Mouse (Mus musculus): ENCODE data around the gene Sugt1. TPM values are rescaled to one million over a fixed set of nuclear protein-coding genes. Genes with fewer than 3 reads are reported as not detected.

Gene Sugt1
- total RNA-seq, 2 experiments from 2014 or later = 94.6 to 121 TPM

DNA sequence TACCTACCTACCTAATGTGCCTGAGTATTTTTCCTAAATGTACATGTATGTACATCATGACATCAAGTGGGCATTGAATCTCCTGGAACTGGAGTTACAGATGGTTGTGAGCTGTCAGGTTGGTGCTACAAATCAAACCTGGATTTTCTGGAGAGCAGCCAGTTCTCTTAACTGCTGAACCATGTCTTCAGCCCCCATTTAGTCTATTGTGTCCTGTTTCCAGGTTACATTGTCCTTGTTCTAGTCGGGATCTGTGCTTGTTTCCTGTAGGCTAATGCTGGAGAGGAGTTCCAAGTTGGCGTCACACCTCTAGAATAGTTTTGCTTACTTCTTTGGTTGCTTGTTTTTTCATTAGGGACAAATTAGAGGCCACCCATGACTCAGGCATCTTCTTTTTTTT, 18.4 kb downstream of the Sugt1 start:
- ATAC-seq (replicated peaks; ENCODE audit: low FRiP score, low TSS enrichment, poor library complexity, severe bottlenecking) = no peak

GRCm38 (mm10) chr14:79606392-79606791, 18.9 kb downstream of the Sugt1 start:
- no peak for ATAC-seq (replicated peaks; ENCODE audit: low FRiP score, low TSS enrichment, poor library complexity, severe bottlenecking)

DNA sequence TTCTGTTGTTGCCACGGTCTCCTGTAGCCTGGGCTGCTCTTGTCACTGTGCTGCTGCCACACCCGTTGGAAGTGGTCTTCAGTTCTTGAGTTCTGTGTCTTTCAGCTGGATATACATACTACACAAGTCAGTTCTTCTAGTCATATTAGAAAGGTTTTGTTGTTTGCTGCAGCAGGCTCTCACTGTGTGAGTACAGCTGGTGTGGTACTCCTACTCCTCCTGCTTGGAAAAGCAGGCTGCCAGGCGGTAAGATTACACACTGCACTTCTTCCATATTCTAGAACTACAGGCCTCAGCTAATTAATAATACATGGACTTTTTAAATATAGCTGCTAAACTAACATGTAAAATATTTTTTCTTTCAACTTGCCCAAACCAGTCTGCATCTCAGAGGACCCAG, 19.4 kb downstream of the Sugt1 start:
- no peak for ATAC-seq (replicated peaks; ENCODE audit: low FRiP score, low TSS enrichment, poor library complexity, severe bottlenecking)

DNA sequence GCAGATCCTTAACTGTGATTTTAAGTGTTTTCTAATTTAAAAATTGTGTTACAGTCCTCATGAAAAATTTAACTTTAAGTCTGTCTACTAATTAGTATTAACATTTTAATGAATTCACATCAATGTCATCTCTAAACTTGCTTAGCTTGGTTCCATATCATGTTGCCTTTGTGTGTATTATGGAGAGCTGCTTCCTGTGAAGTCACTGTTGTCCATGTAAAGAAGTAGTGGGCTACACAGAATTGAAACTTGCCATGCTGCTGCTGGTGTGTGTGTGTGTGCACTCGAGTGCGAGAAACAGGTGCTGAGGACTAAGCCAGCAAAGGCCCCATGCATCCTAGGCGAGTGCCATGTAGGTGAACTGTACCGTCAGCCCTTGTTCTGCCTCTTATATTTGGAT, 19.9 kb downstream of the Sugt1 start:
- ATAC-seq (replicated peaks; ENCODE audit: low FRiP score, low TSS enrichment, poor library complexity, severe bottlenecking) = no peak

- ATAC-seq (replicated peaks; ENCODE audit: low FRiP score, low TSS enrichment, poor library complexity, severe bottlenecking) = no peak
These were observed 20.8 kb downstream of the Sugt1 start for GRCm38 (mm10) chr14:79608286-79608685.

DNA sequence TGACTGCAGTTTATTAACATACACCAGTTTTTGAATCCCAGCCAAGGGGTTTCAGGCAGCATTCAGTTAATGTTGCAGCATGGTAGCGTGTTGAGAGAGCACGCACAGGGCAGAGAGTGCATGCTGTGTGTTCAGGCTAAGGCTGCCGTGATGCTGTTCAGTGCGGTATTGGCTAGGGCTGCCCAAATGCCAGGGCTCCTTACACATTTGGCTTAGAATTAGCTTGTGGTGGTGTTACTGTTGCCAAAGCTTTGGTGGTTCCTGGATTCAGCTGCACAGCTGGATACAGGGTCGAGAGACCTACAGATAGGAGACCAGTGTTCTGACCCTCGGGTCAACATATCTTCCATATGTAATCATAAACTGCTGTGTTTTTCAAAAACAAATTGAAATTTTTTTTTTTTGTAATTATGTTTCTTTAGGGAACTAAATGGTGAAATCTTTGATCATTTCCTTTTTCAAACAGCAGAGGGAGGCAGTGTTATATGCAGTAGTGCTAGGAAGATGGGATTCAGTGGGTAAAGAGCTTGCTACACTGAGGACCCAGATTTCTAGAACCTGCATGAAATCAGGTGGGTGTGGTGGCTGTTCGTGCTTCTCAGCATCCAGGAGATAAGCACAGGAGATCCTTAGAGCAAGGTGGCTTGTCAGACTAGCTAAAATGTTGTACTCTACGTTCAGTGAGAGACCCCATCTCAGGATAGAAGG, 29.8 kb downstream of the Sugt1 start:
- no peak for ATAC-seq (replicated peaks; ENCODE audit: low FRiP score, low TSS enrichment, poor library complexity, severe bottlenecking)

GRCm38 (mm10) chr14:79619802-79620201, 32.3 kb downstream of the Sugt1 start:
- no peak for ATAC-seq (replicated peaks; ENCODE audit: low FRiP score, low TSS enrichment, poor library complexity, severe bottlenecking)

DNA sequence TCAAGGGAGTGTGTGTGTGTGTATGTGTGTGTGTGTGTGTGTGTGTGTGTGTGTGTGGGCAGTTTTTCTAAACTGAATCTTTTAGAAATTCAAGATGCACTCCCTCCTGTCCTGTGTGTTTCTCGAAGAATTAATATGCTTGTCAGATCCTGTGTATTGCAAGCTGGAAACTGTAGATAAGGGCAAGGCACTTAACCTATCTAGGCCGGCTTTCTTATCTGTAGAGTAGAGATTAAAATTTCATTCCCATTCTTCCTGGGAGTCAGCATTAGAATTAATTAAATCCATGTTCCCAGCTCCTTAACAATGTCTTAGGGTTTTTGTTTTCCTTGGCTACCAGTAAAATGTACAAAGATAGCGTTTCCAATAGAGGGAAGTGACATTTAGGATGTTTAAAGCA, 33.7 kb downstream of the Sugt1 start:
- ATAC-seq (replicated peaks; ENCODE audit: low FRiP score, low TSS enrichment, poor library complexity, severe bottlenecking) = 0 out of 2 replicates have a peak, but pooled peaks have one; percentile 37

DNA sequence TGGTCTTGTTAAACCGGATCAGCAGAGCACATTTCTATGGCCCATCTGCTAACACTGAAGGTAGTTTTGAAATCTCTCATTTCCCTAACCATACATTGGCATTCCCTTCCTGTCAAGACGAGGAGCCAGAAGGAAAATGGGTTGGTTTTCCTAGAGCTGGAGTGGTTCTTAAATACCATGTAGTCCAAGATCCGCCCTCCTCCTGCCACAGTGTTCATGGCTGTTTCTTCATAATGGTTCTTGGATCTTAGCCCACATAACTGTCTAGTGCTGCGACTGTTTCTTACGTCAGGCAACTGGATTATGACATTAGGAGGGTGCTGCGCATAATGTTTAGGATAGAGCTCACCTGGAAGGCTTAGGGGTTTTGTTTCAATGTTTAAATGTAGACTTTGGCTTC, 44.8 kb downstream of the Sugt1 start:
- ATAC-seq (replicated peaks; ENCODE audit: low FRiP score, low TSS enrichment, poor library complexity, severe bottlenecking) = no peak

- ATAC-seq (replicated peaks; ENCODE audit: low FRiP score, low TSS enrichment, poor library complexity, severe bottlenecking) = no peak
These were observed 45.7 kb downstream of the Sugt1 start for GRCm38 (mm10) chr14:79633196-79633595.

DNA sequence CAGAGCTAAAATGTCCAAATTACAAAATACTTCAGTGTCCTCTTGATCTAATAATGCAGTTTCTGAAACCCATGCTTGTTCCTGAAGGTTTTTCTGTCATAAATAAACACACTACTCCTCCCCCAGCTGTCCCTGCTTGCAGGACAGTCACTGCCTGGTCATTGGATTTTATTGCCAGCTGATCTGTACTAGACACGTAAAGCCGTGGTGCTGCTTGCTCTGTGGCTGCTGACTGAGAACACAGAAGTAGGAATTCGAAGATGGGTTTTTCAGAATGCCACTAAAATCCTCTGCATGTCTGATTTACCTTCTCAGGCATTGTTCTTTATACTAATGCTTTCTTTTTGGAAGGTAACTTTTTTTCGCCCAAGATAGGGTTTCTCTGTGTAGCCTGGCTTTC, 49.3 kb downstream of the Sugt1 start:
- ATAC-seq (replicated peaks; ENCODE audit: low FRiP score, low TSS enrichment, poor library complexity, severe bottlenecking) = no peak

DNA sequence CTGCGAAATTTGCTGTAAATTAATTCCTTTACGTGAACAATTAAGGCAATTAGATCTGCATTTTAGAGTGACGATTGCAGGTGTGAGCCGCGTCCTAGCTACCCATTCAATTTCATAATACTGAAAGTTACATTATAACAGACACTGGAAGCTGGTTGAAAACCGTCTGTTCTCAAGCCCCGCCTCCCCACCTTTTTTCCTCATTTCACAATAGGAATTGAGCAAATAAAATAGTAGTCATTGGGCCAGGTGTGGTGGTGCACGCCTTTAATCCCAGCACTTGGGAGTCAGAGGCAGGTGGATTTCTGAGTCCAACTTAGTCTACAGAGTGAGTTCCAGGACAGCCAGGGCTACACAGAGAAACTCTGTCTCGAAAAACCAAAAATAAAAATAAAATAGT, 54.6 kb downstream of the Sugt1 start:
- no peak for ATAC-seq (replicated peaks; ENCODE audit: low FRiP score, low TSS enrichment, poor library complexity, severe bottlenecking)

- ATAC-seq (replicated peaks; ENCODE audit: low FRiP score, low TSS enrichment, poor library complexity, severe bottlenecking) = no peak
These were observed 57.9 kb downstream of the Sugt1 start for GRCm38 (mm10) chr14:79645378-79645777.

DNA sequence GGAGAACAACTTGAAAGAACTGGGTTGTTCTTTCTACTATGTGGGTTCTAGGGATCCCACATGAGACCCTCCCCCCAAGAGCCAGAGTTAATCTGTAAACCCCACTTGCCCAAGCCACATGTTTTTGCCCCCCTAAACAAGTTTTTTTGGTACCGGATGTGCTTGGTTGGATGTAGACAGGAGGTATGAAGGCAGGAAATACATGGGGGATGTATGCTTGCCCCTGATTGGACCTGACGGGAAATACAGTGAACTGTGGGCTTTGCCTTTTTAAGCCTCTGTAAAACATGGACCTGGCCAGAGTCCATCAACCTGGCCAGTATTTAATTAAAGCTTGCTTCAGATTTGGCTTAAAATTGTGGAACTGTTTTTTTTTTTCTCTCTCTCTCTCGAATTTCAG, 62.2 kb downstream of the Sugt1 start:
- ATAC-seq (replicated peaks; ENCODE audit: low FRiP score, low TSS enrichment, poor library complexity, severe bottlenecking) = no peak

DNA sequence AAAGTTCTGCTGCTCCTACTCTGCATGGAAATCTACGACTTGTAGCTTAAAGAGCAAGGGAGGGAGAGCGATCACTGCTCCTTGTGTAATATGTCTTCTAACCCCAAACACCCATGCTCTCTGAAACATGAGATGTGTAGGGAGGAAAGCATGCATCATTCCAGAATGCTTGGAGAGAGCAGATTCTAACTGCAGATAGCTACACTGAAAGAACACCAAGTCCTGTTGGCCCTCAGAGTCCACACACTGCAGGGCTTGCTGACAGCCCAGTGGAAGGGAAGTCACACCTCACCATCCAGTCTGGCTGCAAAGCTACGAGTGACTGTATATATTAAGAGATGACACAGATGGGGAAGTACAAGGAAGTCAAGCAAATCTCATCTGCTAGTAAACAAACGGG, 65.2 kb downstream of the Sugt1 start:
- ATAC-seq (replicated peaks; ENCODE audit: low FRiP score, low TSS enrichment, poor library complexity, severe bottlenecking) = no peak

DNA sequence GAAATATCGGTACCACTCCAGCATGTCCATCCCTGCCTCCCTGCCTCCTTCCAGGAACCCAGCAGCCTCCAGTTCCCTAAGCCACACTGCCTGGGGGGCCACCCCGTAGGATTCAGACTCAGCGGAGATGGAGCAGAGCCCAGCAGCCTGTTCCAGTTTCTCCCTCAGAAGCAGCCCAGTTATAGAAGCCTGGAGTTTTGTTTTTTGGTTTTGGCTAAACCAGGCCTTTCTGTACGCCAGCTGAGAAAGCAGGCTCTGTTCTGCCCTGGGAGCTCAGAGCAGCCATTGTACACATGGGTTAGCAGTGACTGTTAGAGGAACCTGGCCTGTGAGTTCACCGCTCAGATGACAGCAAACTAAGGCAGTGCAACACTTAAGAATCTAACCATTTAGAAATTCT, 70.8 kb downstream of the Sugt1 start:
- ATAC-seq (replicated peaks; ENCODE audit: low FRiP score, low TSS enrichment, poor library complexity, severe bottlenecking) = no peak

DNA sequence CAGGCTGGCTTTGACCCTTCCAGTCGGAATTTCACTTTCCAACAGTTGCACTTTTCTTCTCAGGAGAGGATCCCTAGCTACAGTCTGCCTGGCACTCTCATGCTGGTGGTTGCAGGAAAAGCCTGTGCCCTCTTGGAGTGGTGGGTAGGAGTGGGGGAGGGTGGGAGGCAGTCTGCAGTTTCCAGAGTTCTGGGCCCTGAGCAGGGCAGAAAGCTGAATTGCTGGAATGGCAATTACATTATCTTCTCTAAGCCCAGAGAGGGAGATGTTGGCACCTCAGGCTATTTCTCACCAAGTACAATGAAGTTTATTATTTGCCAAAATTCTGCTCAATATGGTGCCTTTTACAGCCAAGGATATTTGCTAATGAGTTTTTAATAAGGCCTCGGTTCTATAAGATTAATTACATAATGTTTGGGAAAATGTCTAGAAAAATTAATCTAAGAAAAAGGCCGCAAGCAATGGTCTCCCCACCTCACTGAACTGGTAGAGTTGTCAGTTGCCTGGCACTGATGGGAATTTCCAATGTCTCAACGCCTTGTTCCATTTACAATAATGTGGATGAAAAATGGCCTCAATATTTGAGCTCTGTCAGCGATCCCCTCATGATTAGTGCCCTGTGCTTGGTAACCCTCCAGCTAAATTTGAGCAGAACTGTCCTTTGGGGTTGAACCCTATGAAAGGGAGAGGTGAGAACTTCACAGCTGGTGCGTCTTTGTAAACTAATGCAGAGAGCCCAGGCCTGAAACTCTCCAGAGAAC, 71.4 kb downstream of the Sugt1 start:
- ATAC-seq (replicated peaks; ENCODE audit: low FRiP score, low TSS enrichment, poor library complexity, severe bottlenecking) = no peak

- no peak for ATAC-seq (replicated peaks; ENCODE audit: low FRiP score, low TSS enrichment, poor library complexity, severe bottlenecking)
These were observed 73.0 kb downstream of the Sugt1 start for GRCm38 (mm10) chr14:79660467-79660866.

DNA sequence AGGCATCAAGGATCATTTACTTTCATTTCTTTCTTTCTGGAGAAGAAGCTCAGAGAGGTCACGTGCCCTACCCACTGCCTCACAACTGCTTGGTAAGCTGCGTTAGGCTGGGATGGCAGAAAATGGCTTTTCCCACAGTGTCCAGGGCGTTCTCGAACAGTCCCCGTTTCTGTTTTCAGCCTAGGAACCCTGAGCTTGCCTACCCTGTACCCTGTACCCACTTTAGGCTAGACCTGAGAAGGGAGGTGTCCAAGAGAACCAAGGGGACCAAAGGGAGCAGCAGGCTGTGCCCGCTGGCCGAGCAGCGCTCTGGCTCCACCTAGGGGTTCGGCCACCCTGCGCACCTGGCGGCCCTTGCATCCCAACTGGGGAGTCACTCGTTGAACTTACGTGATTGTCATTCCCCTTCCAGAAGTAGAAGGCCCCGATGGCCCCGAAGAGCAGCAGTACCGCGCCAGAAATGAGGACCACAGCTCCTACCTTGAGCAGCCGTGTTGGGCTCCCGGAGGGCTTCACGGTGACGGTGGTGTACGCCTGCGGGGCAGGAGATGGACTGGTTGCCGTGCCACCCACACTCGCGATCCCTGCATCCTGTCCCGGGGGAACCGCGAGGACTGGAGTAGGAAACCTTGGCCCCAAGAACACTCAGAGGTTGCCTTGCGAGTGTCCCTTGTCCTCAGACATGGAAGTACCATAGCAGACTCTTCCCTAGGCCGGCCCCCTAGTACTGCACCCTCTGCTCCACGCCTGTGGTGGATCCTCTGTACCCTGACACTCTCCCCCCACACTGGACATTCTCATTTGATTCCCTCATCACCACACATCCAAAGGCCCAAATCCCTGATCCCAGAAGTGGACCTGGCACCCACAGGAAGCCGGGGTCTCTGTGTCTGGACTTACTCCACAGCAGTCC, 73.8 kb downstream of the Sugt1 start:
- ATAC-seq (replicated peaks; ENCODE audit: low FRiP score, low TSS enrichment, poor library complexity, severe bottlenecking) = peak; percentile 98

GRCm38 (mm10) chr14:79662001-79662400, 74.5 kb downstream of the Sugt1 start, which contains the start of gene Cnmd:
Gene Cnmd (minus strand): TSS chr14:79662170.
- no peak for ATAC-seq (replicated peaks; ENCODE audit: low FRiP score, low TSS enrichment, poor library complexity, severe bottlenecking)
